Mouse (Mus musculus) kidney, postnatal 36 days (tissue): ENCODE results near the gene S100pbp.
A peak's percentile ranks its signal among the peaks of the same experiment; 100 is the strongest.

Experiments used
- DNase-seq, 2 experiments: peaks; one replicate each; pipeline ENCODE4 v3.0.0; 2021 to 2022; ENCODE audit warnings: mixed read lengths in 2 of 2

The S100pbp gene

DNA sequence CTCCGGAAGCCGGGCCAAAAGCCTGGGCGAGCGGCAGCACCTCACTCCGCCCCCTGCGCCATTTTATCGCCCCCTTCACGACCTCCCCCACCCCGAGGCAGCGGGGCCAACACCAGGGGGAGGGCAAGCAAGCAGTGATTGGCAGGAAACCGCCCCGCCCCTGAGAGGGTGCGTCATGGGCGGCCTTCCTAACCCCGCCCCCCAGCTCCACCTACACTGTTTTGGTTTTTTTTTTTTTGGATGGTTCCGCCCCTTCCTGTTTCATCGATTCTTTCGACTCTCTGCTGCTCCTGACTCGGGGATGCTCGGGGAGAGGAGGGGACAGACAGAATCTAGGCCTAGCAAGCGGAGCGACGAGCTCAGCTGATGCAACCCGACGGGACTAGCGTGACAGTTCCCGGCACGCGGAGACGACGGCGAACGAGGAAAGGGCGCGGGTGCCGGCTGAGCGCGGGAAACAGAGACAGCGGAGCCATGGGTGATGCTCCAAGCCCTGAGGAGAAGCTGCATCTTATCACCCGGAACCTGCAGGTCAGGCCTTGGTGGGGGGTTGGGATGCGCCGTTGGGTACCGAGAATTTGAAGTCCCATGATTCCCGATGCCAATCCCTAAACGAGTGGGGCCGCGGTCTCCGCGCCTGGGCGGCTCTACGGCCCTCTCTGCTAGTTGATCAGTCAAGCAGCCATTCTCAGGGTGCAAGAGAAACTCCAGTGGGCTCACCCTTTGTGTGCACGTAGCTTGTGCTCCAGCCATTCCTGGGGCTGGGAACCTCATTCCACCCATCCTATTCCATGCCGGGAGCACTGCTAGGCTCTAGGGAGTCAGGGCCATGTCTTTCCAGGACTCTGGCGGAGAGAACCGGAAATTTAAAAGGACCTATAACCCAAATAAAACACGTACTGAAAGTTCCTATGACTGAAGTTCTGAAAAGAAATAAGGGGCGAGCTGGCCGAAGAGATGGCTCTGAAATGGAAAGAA is at the start of gene S100pbp, which contains the start of gene Yars:
TSS of gene S100pbp (minus strand) at position 186 of the 978 bp plus-strand sequence.
TSS of gene Yars (plus strand) at position 219 of the 978 bp plus-strand sequence.
- DNase-seq, result peak; percentile 99

DNA sequence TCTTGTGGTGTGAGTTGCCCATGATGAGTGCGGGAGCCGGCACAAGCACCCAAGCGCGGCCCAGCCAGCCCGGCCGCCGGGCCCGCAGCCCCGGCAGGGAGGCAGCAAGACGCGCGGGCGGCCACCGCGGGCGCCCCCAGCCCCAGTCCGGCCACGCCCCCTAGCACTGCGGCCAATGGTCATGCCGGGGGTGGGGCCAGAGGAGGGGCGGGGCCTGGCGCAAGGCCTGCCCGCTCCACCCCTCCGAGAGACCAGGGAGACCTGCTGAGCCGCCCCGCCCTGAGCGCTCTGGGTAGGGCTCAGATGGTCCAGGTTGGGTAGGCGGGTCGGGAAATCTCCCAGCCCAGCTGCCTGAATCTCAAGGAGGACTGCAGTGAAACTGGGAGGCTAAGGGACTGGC is 49.5 kb upstream of the S100pbp start:
- peak; percentile 81 to 86 for DNase-seq

DNA sequence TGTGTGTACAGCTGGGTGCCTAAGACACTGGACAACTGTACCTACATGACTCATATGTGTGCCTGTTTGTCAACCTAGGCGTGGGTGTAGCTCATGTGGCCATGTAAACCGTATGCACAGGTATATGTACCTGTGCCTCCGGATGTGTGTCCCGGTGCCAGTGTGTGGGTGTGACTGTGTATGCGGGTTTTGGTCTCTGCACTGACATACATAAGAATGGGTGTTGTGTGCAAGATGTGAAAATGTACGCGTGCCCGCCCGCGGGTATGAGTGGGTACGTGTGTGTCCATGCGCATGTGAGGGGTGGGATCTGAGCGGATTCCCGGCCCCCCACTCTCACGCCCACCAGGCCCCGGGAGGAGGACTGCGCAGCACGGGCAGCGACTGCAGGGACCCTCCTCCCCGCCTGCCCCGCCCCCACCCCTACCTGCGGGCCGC is 49.1 kb upstream of the S100pbp start:
- no peak for DNase-seq

DNA sequence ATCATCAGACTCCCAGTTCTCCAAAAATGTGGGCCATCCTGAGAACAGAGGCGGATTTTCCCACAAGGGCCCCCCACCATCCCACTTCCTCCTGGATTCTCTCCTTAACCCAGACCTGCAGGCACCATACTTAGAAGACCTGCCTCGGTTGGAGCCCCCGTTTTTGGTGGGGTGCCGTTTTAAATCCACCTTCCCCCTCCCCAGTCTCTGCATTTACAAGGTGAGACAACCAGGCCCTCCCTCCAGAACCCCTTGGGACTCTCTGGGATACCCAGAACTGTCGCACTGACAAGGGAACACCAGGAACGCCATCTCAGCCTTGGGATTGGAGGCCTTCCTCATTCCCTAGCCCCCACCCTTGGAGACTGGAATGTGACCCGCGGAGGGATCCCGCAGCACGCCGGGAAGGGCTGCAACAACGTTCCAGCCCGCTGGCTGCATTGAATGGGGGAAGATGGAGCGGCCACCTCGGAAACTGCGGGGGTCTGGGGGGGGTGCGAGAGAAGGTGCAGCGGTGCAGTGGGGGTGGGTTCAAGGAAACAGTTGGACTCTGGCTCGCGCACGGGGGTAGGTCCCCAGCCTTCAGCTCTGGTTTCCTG is 48.4 kb upstream of the S100pbp start:
- DNase-seq, result peak in 1 of 2 experiments; percentile 52

DNA sequence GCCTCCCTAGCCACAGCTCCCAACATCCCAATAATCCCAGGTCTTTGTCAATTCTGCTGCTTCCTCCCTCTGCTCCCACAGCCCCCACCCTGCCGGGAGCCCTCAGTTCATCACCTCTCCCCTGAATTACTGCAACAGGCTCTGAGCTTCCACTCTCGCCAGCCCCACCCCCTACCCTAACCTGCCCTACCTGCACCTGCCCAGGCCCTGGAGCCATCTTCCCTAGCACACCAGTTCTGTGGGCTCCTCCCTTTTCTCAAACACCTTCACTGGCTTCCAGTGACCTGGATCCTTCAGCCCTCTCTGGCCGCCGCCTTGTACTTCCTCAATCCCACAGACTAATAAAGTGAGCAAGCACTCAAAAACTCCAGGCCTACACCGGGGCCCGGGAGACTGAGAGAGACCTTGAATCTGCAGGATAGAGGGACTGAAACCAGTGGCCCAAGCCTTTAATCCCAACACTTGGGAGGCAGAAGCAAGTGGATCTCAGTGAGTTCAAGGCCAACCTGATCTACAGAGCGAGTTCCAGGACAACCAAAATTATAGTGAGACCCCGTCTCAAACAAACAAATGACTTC is 46.8 kb upstream of the S100pbp start:
- DNase-seq, result no peak

DNA sequence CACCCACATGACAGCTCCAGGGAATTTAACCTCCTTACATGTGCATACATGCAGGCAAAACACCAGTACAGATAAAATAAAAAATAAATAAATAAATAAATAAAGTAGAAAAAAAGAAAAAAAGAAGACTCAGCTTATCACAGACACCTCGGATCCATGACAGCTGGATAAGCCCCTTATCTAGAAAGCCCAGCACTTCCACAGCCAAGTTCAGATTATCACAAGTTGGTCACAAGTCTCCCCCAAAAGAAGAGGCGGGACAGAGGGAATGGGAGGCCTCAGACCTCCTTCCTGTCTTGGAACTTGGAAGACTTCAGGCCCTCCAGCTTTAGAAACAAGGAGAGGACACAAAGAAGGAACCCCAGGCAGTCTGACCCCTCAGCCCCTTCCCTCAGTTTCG is 45.6 kb upstream of the S100pbp start:
- no peak for DNase-seq

DNA sequence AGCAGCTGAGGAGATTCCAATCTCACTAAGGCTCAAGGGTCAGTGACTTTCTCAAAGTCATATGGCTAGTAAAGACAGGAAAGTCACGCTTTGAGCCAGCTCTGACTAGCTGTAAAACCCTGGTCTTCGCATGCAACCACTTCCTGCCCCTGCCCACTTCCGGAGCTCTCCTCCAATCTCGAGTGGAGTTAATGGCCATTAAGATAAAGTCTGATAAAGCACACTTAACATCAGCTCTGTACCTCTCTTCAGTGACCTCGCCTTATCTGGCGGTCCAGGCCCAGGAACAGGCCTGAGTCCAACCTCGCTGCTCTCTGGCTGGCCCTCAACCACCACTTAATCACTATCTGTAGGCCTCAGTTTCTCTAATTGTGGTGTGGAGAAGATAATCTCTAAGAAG is 45.0 kb upstream of the S100pbp start:
- DNase-seq, result peak; percentile 40 to 54

DNA sequence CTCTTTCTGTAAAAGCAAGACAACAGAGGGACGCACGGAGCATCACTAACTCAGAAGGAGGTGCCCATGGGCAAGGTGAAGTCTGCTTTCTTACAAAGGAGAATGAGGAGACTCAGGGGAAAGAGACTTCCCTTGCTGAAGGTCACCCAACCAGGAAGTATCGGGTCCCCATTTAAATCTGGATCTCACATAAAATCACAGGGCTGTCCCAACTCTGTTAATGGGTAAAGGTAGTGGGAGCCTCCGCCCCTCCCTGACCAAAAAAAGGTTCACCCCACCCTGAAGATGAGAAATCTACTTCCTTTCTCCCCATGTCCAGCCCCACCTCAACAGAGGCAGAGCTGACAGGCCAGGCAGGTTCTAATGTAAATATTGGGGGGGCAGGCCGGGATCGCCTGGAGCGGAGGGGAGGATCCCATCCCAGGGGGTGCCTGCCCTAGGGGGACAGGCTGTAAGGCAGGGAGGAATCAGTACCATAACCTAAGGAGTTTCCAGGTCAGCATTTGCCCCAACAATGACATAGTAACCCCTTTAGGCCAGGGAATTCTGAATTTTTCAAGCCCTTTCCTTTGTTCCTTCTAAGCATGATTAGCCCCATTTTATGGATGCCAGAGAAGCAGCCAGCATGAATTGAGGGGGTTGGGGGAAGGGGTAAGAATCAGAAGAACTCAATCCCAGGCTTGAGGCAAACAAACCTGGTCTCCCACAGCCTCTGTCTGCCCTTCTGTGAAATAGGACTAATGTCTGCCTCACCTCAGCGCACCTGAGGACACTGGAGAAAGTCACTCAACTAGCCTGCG is 43.2 kb upstream of the S100pbp start:
- no peak for DNase-seq

DNA sequence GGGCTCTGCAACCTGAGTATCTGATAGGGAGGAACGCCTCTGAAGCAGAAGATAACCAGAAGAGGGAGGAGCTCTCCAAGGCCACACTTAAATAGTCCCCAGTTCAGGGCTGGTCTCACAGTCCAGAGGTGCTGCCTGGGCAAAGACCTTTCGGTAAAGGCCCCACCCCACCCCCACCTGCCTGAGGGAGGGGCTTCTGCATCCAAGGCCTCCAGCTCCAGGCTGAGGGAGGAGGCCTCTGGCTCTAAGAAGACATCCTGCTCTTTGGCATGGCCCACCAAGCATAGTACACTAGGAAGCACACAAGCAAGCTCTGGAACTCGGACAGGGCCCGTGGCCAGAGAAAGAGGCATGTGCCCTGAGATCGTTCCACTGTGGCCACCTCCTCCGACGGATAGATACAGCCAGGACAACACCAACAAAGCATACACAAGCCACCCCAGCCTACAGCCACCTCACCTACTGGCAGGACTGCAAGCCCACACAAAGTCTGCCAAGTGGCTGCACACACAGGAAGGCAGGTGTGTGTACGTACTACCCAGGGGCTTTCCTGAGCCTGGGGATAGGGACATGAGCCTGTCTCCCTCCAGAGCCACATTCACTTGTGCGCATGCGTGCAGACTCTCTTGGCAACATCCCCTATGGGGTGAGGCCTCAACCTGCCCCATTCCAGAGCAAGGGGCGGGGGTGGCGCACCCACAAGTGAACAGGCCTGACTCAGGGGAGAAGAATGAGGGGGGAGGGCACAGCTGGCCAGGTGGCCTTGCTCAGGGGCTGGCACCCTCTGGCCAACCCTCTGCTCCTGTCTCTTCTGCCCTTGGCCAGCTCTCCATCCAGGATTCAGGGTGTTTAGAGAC is 42.3 kb upstream of the S100pbp start:
- peak; percentile 65 to 76 for DNase-seq

DNA sequence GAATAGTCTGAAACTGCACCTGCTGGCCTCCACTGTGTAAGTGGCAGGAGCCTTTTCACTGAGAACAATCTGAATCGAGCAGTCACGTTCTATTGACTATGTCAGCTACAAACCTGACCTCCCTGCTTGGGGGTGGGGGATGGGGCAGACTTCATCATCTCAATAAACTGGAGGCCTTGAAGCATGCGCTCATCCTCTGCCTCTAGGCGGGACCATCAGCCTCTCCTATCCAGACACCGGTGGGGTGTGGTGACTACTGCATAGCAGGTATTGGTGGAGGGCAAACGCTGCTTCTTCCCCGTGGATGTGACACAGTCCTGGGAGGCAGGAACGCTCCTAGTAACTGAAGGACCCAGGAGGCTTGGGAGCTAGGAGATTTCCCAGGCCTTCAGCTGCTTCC is 41.4 kb upstream of the S100pbp start:
- no peak for DNase-seq

DNA sequence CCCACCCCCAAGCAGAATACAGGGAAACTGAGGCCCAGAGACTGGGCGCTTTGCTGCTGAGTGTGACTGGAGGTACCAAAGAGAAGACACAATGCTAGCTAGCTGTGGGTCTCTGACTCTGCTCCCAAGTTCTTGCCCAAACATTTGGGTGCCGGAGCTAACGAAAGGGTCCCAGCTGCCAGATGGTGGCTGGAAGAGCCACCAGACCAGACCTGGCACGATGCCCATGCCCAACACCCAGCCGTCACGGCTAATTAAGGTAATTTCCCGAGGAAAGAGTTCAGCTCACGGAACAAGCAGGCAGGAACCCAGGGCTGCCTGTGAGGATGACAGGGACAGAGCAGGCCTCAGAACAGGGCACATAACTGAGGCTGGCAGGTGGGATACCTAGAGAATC is 38.5 kb upstream of the S100pbp start:
- DNase-seq, result peak in 1 of 2 experiments; percentile 46

DNA sequence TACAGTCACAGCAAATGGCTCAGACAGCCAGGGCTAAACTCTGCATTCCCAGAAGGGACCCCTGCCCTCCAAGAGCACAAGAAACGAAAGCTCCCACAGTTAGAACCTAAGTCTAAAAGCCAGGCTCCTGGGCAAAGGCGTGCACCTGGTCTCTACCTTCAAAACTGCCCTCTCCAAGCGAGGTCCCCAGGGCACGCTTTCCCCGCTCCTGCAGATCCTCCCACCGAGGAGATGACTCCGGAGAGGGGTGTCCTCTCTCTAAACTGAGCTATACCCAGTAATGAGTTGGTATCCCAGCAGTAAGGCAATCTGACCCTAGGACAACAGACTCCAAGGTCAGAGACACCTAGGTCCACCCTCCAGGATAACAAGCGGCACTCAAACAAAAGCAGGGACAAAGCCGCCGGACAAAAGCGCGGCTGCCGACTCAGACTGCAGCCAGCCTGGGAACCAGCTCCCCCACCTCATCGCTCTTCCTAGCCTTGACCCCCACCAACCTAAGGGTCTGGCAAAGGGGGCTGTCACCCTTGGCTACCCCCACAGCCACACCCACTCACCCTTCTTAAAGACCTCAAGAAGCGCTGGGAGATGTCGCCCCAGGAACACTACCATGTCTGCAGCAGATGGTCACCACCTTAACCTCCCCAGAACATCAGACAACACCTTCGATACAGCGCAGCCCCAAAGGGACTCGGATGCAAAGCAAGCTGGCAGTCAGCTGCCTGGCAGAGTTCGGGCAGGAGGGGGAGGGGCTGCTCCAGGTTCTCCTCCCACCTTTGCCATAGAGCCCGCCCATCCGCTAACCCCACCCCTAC is 37.9 kb upstream of the S100pbp start:
- DNase-seq, result peak; percentile 51 to 74

DNA sequence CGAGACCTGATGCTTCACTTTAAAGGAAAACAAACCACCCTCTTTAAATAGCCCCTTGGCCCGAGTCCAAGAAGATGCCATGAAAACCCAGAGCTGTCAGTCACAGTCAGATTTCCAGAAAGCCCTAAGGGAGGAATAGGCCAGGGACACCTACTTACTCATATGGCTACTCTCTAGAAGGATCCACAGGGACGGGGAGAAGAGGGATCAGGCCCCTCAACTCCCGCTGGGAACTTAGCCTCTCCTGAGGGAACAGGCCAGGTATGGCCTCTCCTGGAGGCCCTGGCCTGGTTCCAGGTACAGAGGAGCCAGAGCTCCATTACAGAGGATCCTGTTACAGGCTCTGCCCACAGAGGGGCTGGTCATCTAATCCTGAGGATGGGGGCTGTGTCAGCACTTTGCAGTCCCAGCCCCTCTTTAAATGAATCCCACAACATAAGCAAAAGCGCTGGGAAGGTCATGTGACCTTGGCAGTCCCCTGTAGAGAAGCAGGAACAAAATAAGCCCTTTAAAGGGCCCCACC is 37.0 kb upstream of the S100pbp start:
- peak; percentile 69 to 80 for DNase-seq

DNA sequence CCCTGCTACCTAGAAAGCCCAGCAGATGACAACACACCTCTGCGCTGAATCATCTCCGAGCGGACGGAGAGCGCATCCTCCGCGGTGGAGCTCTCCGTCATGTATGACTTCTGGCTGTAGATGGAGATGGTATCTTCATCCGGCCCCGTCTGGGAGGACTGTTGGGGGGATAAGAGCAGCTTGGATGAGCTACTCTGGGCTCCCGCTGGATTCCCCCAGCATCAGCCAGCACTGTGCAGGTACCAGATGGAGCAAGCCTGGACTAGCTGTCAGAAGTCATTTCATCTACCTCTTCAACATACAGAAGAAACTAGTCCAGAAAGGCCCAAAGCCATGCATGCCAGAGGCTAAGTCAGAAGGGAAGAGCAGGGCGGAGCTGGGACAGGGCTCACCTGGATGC is 35.8 kb upstream of the S100pbp start:
- no peak for DNase-seq

DNA sequence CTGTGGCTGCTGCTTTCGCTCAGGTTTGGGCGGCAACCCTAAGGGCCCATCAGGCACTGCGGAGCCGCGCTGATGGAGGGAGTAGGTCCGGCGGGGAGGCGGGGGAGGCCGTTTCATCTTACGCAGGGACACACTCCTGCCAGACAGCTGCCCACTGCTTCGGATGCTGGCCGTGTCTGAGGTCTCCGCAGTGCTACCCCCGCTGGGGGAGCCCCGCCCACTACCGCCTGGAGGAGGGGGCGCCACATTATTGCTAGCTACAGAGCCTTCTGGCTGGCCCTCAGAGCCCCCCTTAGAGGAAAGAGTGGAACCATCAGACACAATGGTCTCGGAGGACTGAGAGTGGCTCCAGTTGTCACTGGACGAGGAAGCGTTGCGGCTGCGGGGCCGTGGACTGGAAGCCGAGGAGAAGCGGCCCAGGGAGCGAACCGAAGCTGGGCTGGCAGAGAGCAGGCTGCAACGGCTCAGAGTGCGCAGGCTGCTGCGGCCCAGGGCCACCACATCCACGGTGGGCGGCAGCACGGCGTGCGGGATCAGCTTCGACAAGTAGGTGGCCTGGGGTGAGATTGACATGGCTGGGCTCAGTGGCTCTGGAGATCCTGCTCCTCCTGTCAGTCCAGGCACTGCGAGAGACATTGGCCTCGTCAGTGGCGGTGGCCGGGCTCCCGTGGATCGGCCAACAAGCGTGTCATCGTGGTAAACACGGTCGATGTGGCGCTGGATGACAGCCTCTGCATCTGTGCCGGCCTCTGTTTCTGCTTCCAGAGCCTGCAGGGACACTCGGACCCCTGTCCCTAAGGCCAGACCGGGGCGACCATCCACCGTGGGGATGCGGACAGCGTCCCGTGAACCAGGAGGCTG is 34.1 kb upstream of the S100pbp start:
- DNase-seq, result no peak

DNA sequence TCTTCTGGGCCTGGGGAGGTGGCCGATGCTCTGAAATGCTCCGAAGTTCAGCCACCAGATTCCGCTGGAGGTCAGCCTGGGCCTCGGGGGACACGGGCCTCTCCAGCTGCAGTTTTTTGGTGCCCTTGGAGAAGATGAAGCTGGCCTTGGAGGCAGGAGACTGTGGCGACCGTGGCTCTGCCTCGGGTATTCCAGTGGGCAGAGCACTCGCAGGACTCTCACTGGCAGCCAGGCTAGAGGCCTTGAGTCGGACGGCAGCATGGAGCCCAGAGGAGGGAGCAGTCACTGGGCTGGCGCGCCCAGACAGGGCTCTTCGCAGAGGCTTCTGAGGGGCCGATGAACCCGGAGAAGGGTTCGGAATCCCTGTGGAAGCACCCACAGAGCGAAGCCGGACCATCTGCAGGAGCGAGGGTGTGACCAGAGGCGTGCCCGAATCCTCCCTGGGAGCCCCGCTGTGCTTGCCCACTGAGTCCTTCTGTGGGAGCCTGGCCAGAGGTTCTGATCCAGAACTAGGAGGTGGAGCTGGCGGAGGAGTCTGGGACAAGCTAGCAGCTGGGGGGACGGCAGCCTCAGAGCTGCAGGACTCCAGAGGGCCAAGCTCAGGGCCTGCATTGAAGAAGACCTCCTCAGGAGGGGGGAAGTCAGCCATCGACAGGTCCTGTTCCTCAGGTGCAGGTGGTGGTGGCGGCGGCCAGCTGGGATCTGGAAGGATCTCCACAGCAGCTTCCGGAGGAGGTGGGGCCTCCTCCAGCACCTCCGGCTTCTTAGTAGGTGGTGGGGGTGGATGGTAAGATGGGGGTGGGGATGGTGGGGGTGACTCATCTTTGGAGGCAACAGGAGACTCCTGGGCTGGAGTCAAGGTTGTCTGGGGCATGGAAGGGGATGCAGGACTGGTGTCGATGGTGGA is 32.7 kb upstream of the S100pbp start:
- no peak for DNase-seq

DNA sequence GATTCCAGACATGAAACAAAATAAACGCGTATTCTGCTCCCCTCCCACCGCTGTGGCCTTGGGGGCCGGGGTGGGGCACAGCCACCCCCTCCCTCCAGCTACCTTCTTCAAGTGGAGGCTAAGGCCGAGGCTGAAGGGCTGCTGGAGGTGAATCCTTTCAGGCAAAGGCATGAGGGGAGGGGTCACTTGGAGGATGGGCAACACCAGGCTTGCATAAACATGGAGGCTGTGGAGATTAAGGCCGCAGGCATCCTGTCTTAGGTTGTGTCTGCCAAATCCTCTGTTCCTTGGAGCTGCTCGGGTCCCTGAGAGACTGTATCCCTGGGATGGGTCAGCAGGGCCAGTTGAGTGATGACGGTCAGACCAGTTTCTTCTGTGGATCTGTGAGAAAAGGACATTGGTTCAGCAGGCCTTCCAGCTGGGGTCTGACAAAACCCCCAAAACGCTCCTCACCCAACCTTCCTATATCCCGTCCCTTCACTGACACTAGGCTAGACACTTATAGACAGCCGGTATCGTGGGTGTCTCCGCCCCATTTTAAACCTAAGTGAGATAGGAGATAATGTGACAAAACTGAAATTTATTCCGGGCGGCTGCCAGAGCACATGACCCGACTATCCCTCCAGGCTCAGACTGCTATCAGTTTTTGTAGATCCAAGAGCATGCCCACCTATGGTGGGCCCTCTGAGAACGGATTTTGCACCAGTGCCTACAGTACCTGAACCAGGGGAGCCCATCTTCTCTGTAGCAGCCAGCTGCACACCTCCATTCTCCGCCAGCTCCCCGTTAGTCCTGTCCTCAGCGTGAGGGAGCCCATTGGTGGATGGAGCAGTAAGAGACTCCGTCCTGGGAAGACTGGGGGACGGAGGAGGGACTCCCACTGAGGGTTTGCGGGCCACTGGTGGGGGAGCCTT is 31.8 kb upstream of the S100pbp start:
- no peak for DNase-seq
